14 mouse cellular contexts compared by ENCODE assay signal in genomic region chr1:75182160-75182559, GRCm38 (mm10). TPM values are rescaled to one million over a fixed set of nuclear protein-coding genes. Genes with fewer than 3 reads are reported as not detected.
A peak's percentile ranks its signal among the peaks of the same experiment; 100 is the strongest.
DNase-seq lines count a peak whose midpoint lies in the region; ATAC-seq and TF ChIP-seq lines count a peak whose summit lies in the region.
"Had no signal": no experiment of that assay in that cellular context is flagged by ENCODE, and none has a peak within 500 bp of the region (broad histone marks: within the 10 kb centered on the region; RNA-seq: fewer than 3 reads in every experiment).

No protein-coding gene starts in this region.

- TF ChIP-seq POLR2A in testis, adult 2 months (IDR thresholded peaks at IDR 0.05; ENCODE audit: control insufficient read depth, low read depth, low read length): no peak

- no peak overlapping the region for H3K27ac ChIP-seq in layer of hippocampus, adult 2 months
- H3K27ac ChIP-seq in testis, adult 2 months (ENCODE audit: control insufficient read depth, insufficient read depth, low read depth, low read length): no peak overlapping the region
- H3K27ac ChIP-seq in heart, embryonic 12.5 days (ENCODE audit: poor library complexity, severe bottlenecking): no peak overlapping the region
- H3K27ac ChIP-seq: forebrain, embryonic 15.5 days; neural tube, embryonic 13.5 days had no signal

- peaks cover 11% of the 10 kb centered on the region for H3K4me1 ChIP-seq in testis, adult 2 months (ENCODE audit: control insufficient read depth, insufficient read depth, low read length)
- peaks cover 13% of the 10 kb centered on the region for H3K4me1 ChIP-seq in heart, embryonic 12.5 days (replicated peaks)

- H3K4me3 ChIP-seq in layer of hippocampus, adult 2 months: no peak overlapping the region
- no peak overlapping the region for H3K4me3 ChIP-seq in testis, adult 2 months (ENCODE audit: control insufficient read depth, low read depth, low read length)
- H3K4me3 ChIP-seq in heart, embryonic 12.5 days: no peak overlapping the region
- H3K4me3 ChIP-seq: forebrain, embryonic 15.5 days; neural tube, embryonic 13.5 days had no signal

- no peak for ATAC-seq in CD4-positive, CD25-positive, alpha-beta regulatory T cell, adult 4 months
- no peak for ATAC-seq in heart, embryonic 12.5 days (ENCODE audit: insufficient number of reproducible peaks, low FRiP score)
- ATAC-seq: forebrain, embryonic 15.5 days had no signal

- intact Hi-C loops in heart, postnatal 25 days (cut with DNase I): no loop called here

- H3K4me2 ChIP-seq in heart, embryonic 12.5 days: no peak overlapping the region
- H3K4me2 ChIP-seq: forebrain, embryonic 15.5 days; heart, embryonic 11.5 days; neural tube, embryonic 13.5 days had no signal

- H3K9ac ChIP-seq in heart, embryonic 12.5 days: no peak overlapping the region
- H3K9ac ChIP-seq: forebrain, embryonic 15.5 days; neural tube, embryonic 13.5 days had no signal

- WGBS in heart, embryonic 12.5 days: 73% methylated on average over 4 of the region's 4 CpGs

- peak; percentile 24 for DNase-seq in CD4-positive, CD25-positive, alpha-beta regulatory T cell, adult 2 months (ENCODE audit: low read depth, low spot score)
- no peak for DNase-seq in layer of hippocampus, adult 2 months (ENCODE audit: low spot score in 2 of 2)
- DNase-seq in layer of hippocampus, adult 9-11 months: no peak
- no peak for DNase-seq in testis, postnatal 14 days (ENCODE audit: low spot score)
- DNase-seq in heart, postnatal 25 days (ENCODE audit: low spot score): no peak
- DNase-seq: adrenal gland, postnatal 36 days; gastrocnemius, postnatal 10 days; right cerebral cortex, postnatal 25 days had no signal

- H3K9me3 ChIP-seq in heart, embryonic 12.5 days (replicated peaks): no peaks in the 10 kb centered on the region
- H3K9me3 ChIP-seq: forebrain, embryonic 15.5 days; neural tube, embryonic 13.5 days had no signal

- H3K36me3 ChIP-seq in testis, adult 2 months (ENCODE audit: control insufficient read depth, insufficient read depth, low read length): peaks cover under 1% of the 10 kb centered on the region; the same call in 1 of the 2 replicates
- peaks cover 67% of the 10 kb centered on the region for H3K36me3 ChIP-seq in heart, embryonic 12.5 days

- no peaks in the 10 kb centered on the region for H3K27me3 ChIP-seq in testis, adult 2 months (ENCODE audit: control insufficient read depth, insufficient read depth, low read length)
- H3K27me3 ChIP-seq in heart, embryonic 12.5 days (replicated peaks): no peaks in the 10 kb centered on the region
- H3K27me3 ChIP-seq: forebrain, embryonic 15.5 days; neural tube, embryonic 13.5 days had no signal

- TF ChIP-seq CTCF in layer of hippocampus, adult 2 months (conservative IDR thresholded peaks at IDR 0.05): peak; percentile 61
- 0 out of 2 replicates have a peak, but pooled peaks have one; percentile 9 for TF ChIP-seq CTCF in testis, adult 2 months (IDR thresholded peaks at IDR 0.05; ENCODE audit: control insufficient read depth, insufficient read depth, insufficient replicate concordance, low read depth, low read length)

RNA-seq across cellular contexts. Expression of gene Abcb6, which starts 2.0 kb away (rescaled TPM):
- polyA plus RNA-seq in CD4-positive, CD25-positive, alpha-beta regulatory T cell, adult 4 months (2017; shearing (Covaris generic)): 1 to 10 TPM in 1 of 2 experiments, under 1 TPM in 1; 0.97 to 6.9 TPM
- total RNA-seq in layer of hippocampus, adult 2 months (2021): 10 to 100 TPM; 26.9 to 31.4 TPM
- 34.2 and 36.6 TPM in 2 replicates for polyA plus RNA-seq in testis, adult 2 months (2012; rRNA removed)
- 16.6 TPM in 2 replicates for polyA plus RNA-seq in heart, embryonic 12.5 days (2016; fragmentation: Nextera tagmentation; extraction: Ambion mirVana)
- 10 to 100 TPM; 26.1 to 29.6 TPM for total RNA-seq in heart, postnatal 25 days (2021)

RNA-seq across cellular contexts. Expression of gene Ankzf1, which starts 9.8 kb away (rescaled TPM):
- 10 to 100 TPM; 24.5 to 49.2 TPM for polyA plus RNA-seq in CD4-positive, CD25-positive, alpha-beta regulatory T cell, adult 4 months (2017; shearing (Covaris generic))
- 10 to 100 TPM; 28.4 to 30.4 TPM for total RNA-seq in layer of hippocampus, adult 2 months (2021)
- polyA plus RNA-seq in testis, adult 2 months (2012; rRNA removed): 5.4 and 6.2 TPM in 2 replicates
- polyA plus RNA-seq in heart, embryonic 12.5 days (2016; fragmentation: Nextera tagmentation; extraction: Ambion mirVana): 26.7 and 29.3 TPM in 2 replicates
- total RNA-seq in heart, postnatal 25 days (2021): 10 to 100 TPM; 11.2 to 12.9 TPM

RNA-seq across cellular contexts. Expression of gene Atg9a, which starts 9.8 kb away (rescaled TPM):
- polyA plus RNA-seq in CD4-positive, CD25-positive, alpha-beta regulatory T cell, adult 4 months (2017; shearing (Covaris generic)): 10 to 100 TPM; 10.1 to 12.4 TPM
- 100 to 1,000 TPM; 106 to 113 TPM for total RNA-seq in layer of hippocampus, adult 2 months (2021)
- polyA plus RNA-seq in testis, adult 2 months (2012; rRNA removed): 529 TPM in 2 replicates
- 33.6 and 35.4 TPM in 2 replicates for polyA plus RNA-seq in heart, embryonic 12.5 days (2016; fragmentation: Nextera tagmentation; extraction: Ambion mirVana)
- total RNA-seq in heart, postnatal 25 days (2021): 10 to 100 TPM; 68.2 to 72.9 TPM

RNA-seq across cellular contexts. Expression of gene Zfand2b, which starts 13.7 kb away (rescaled TPM):
- 10 to 100 TPM; 54.7 to 71.9 TPM for polyA plus RNA-seq in CD4-positive, CD25-positive, alpha-beta regulatory T cell, adult 4 months (2017; shearing (Covaris generic))
- total RNA-seq in layer of hippocampus, adult 2 months (2021): 10 to 100 TPM; 31.9 to 41.8 TPM
- polyA plus RNA-seq in testis, adult 2 months (2012; rRNA removed): 7.1 and 7.4 TPM in 2 replicates
- polyA plus RNA-seq in heart, embryonic 12.5 days (2016; fragmentation: Nextera tagmentation; extraction: Ambion mirVana): 26.1 and 26.7 TPM in 2 replicates
- total RNA-seq in heart, postnatal 25 days (2021): 10 to 100 TPM; 14.2 to 15.3 TPM

RNA-seq across cellular contexts. Expression of gene Glb1l, which starts 28.5 kb away (rescaled TPM):
- polyA plus RNA-seq in CD4-positive, CD25-positive, alpha-beta regulatory T cell, adult 4 months (2017; shearing (Covaris generic)): 10 to 100 TPM in 1 of 2 experiments, 1 to 10 TPM in 1; 8.0 to 19.2 TPM
- total RNA-seq in layer of hippocampus, adult 2 months (2021): 10 to 100 TPM; 16.9 to 17.7 TPM
- polyA plus RNA-seq in testis, adult 2 months (2012; rRNA removed): 117 and 129 TPM in 2 replicates
- 9.6 and 11.1 TPM in 2 replicates for polyA plus RNA-seq in heart, embryonic 12.5 days (2016; fragmentation: Nextera tagmentation; extraction: Ambion mirVana)
- total RNA-seq in heart, postnatal 25 days (2021): 1 to 10 TPM; 2.3 to 4.0 TPM

Comparison
In these comparisons a context has a peak if more than half of its experiments do, and no peak if none do; other contexts are left out.
1. RNA of gene Atg9a, which starts 9.8 kb away (polyA plus RNA-seq): 529 TPM in testis, adult 2 months; 33.6 to 35.4 TPM in heart, embryonic 12.5 days and 10.1 to 12.4 TPM in CD4-positive, CD25-positive, alpha-beta regulatory T cell, adult 4 months; every median in the first group is over 10 times any median in the second.